Mouse (Mus musculus): Measurements from ENCODE around the gene Fam129b. TPM values are rescaled to one million over a fixed set of nuclear protein-coding genes. Genes with fewer than 3 reads are reported as not detected.

Fam129b gene
- polyA plus RNA-seq, 1 experiment from 2014 or later, result 48.8 TPM

DNA sequence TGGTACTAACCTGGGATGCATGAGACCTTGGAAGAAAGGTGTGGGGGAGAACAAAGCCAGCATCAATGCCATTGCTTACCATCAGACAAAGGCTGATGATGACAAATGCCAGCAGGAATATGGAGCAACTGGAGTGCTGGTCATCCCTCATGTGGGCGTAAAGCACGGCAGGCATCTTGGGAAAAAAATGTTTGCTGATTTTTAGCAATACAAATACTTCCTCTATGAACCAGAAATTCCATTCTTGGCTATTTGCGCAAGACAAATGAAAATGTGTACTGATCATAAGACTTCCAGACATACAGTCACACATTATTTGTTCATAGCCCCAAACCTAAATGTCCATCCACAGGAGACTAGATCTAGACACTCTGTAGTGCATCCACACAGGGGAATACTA is 12.6 kb upstream of the Fam129b start:
- no peak overlapping the region for H3K4me2 ChIP-seq (replicated peaks)
- no peak overlapping the region for H3K9ac ChIP-seq
- no peaks in the 10 kb centered on the region for H3K4me1 ChIP-seq
- H3K27me3 ChIP-seq, result no peaks in the 10 kb centered on the region
- no peak overlapping the region for H3K4me3 ChIP-seq
- no peak for ATAC-seq (ENCODE audit: insufficient number of reproducible peaks, insufficient read depth, low FRiP score, low TSS enrichment)
- no peaks in the 10 kb centered on the region for H3K9me3 ChIP-seq
- no peak overlapping the region for H3K27ac ChIP-seq
- 91% methylated on average over 3 of the region's 3 CpGs for WGBS
- no peaks in the 10 kb centered on the region for H3K36me3 ChIP-seq

DNA sequence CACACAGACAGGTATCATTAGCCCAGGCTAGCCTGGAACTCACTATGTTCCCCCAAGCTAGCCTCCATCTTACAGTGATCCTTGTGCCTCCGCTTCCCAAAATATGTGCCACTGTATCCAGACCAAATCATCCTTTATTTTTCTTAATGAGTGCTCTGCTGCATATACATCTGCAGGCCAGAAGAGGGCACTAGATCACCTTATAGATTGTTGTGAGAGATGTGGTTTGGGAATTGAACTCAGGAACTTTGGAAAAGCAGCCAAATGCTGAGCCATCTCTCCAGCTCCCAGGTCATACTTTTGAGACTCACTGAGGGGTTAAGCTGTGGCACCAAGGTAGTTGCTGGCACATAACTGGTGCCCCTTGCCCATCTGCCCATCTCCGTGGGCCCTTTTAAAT is 11.2 kb upstream of the Fam129b start:
- Histone ChIP-seq H3K4me3 (no peak overlapping the region), H3K27ac (no peak overlapping the region), H3K9me3 (no peaks in the 10 kb centered on the region), H3K36me3 (no peaks in the 10 kb centered on the region), H3K4me2 (replicated peaks) (no peak overlapping the region), H3K27me3 (no peaks in the 10 kb centered on the region), H3K9ac (no peak overlapping the region), H3K4me1 (no peaks in the 10 kb centered on the region)
- no peak for ATAC-seq (ENCODE audit: insufficient number of reproducible peaks, insufficient read depth, low FRiP score, low TSS enrichment)
- WGBS, result 62% methylated on average over 2 of the region's 2 CpGs

DNA sequence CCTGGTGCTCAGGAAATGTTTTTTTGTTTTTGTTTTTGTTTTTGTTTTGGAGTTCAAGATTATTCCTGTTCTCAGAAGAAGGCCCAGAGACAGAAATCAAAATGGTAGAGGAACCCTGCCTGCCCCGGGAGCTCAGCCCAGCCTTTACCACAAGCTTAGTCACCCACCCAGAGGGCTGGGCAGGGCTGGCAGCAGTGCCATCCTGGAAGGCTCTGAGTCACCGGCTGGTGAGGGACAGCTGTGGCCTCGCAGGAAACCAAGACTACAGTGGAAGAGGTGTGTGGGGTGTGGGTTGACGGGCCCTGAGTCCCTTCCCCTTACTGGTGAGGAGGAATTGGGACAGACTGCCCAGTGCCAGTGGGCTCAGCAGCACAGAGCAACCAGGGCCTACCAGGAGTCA is 8.6 kb upstream of the Fam129b start:
- no peaks in the 10 kb centered on the region for H3K27me3 ChIP-seq
- H3K9me3 ChIP-seq, result no peaks in the 10 kb centered on the region
- 78% methylated on average over 4 of the region's 4 CpGs for WGBS
- ATAC-seq (ENCODE audit: insufficient number of reproducible peaks, insufficient read depth, low FRiP score, low TSS enrichment), result no peak
- no peak overlapping the region for H3K4me3 ChIP-seq
- H3K4me2 ChIP-seq (replicated peaks), result no peak overlapping the region
- no peak overlapping the region for H3K9ac ChIP-seq
- no peak overlapping the region for H3K27ac ChIP-seq
- no peaks in the 10 kb centered on the region for H3K4me1 ChIP-seq
- no peaks in the 10 kb centered on the region for H3K36me3 ChIP-seq

DNA sequence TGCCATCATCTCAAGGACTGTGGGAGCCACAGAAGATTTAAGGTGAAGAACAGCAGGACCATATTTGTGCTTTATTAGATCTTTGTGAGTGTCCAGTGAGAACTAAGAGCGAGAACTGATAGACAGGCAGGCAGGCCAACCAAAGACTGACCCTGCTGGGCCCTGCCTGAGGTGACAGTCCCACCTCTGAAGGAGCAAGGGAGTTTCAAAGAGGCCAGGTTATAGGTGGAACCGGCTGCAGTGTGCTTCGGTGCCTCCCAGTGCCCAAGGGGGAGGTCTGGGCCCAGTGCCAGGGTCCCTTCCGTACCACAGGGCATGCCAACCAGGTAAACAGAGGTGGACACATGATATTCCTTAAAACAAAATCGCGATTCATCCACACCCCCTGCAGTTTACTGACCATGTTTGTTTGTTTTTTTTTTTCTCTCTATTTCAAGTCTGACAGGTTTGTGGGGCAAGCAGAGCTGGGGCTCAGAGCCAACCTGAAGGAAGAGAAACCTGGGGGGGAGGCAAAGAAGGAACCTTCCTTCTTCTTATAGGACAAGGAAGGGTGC is 6.1 kb upstream of the Fam129b start:
- no peak for ATAC-seq (ENCODE audit: insufficient number of reproducible peaks, insufficient read depth, low FRiP score, low TSS enrichment)
- Histone ChIP-seq H3K9ac (no peak overlapping the region), H3K9me3 (no peaks in the 10 kb centered on the region), H3K27ac (no peak overlapping the region), H3K4me1 (peaks cover 8% of the 10 kb centered on the region), H3K4me2 (replicated peaks) (no peak overlapping the region), H3K36me3 (no peaks in the 10 kb centered on the region), H3K27me3 (no peaks in the 10 kb centered on the region), H3K4me3 (no peak overlapping the region)
- 59% methylated on average over 6 of the region's 6 CpGs for WGBS

DNA sequence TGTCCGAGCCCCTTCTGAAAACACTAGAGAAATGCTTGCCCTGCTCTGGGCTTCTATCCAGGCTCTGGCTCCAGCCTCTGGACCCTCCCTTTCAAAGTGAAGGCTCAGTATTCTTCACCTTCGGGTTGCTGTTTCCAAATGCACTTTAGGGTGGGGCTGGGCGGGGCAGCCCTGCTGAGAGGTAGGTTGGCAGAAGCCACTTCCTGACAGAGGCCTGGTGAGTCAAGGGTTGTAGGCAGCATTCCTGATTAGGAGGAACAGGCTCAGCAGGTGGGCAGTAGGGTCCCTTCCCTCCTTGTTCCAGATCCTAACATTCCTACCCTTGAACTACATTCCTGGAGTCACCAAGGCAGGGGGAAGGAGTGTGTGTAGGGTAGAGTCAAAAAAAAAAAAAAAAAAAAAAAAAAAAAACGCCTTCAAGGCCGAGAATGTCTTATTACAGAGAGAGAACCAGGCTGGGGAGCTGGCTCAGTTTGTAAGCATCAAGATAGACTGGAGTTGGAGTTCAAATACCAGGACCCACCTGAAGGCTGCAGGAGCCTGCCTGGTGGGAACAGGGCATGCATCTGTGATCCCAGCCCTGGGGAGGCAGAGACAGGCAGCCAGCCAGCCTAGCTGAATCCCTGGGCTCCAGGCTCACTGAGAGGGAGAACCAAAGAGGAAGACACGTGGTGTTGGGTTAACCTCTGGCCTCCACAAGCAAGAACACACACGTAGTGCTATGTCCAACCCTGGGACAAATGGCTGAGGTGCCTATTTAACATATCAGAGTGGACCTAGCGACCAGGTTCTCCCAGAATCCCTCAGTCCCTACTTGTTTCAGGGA is 5.4 kb upstream of the Fam129b start:
- peaks cover 12% of the 10 kb centered on the region for H3K4me1 ChIP-seq
- H3K27me3 ChIP-seq, result no peaks in the 10 kb centered on the region
- ATAC-seq (ENCODE audit: insufficient number of reproducible peaks, insufficient read depth, low FRiP score, low TSS enrichment), result no peak
- H3K27ac ChIP-seq, result no peak overlapping the region
- no peak overlapping the region for H3K4me3 ChIP-seq
- H3K36me3 ChIP-seq, result no peaks in the 10 kb centered on the region
- H3K9me3 ChIP-seq, result no peaks in the 10 kb centered on the region
- 48% methylated on average over 8 of the region's 8 CpGs for WGBS
- H3K9ac ChIP-seq, result no peak overlapping the region
- no peak overlapping the region for H3K4me2 ChIP-seq (replicated peaks)

DNA sequence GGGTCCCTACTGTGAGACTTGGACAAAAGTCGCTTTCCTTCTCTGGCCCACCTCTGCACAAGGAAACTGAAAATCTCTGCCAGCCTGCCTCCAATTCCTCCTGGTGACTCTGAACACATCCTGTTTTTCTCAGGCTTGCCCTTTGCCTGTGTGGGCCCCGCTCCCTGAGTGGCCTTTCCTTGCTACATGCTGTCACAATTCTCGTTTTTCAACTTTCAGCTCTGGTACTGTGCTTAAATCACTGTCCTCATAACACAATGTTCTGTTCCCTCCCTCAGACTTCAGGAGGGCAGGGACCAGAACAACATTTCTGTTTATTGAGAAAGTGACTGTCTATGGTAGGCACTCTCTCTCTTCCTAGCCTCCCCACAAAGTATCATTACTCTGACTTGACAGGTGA is 1.8 kb upstream of the Fam129b start:
- Histone ChIP-seq H3K9me3 (no peaks in the 10 kb centered on the region), H3K9ac (no peak overlapping the region), H3K4me3 (no peak overlapping the region), H3K27me3 (no peaks in the 10 kb centered on the region), H3K36me3 (no peaks in the 10 kb centered on the region), H3K4me2 (replicated peaks) (peak overlapping the region; percentile 72), H3K4me1 (peaks cover 32% of the 10 kb centered on the region), H3K27ac (peak overlapping the region; percentile 36; the same call in 1 of the 2 replicates)
- no peak for ATAC-seq (ENCODE audit: insufficient number of reproducible peaks, insufficient read depth, low FRiP score, low TSS enrichment)
- 66% methylated on average over 3 of the region's 3 CpGs for whole genome bisulfite sequencing

DNA sequence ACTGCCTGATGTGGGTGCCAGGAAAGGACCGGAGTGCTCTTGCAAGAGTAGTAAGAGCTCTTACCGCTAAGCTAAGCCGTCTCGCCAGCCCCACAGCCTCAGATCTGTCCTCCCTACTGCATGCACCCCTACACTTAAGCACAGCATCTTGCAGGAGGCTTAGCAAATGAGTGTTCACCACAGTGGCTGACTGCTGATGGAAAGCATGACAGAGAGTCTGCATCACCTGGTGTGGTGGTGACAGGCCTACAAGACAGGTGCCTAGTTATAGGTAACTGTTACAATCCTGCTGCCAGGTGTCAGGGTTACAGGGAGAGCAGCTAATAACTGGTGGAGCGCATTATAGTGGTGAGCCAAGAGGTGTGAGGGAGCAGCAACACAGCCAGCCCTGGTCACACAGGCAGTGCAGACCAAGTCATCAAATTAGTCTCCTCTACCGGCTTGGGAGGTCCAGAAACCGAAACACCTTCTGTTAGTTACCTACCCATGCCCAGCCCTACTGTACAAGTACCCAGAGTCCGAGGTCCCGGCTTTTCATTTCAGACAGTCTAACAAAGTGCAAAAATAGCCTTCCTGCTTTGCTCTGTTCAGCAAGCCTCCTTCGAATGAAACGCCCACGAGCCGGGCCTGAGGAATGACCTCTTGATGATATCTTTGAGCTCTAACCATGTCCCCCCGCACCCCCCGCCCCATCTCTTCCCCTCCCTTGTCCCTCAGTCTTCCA is 801 bp upstream of the Fam129b start:
- ATAC-seq (ENCODE audit: insufficient number of reproducible peaks, insufficient read depth, low FRiP score, low TSS enrichment), result peak; percentile 6; the same call in 1 of the 2 replicates

DNA sequence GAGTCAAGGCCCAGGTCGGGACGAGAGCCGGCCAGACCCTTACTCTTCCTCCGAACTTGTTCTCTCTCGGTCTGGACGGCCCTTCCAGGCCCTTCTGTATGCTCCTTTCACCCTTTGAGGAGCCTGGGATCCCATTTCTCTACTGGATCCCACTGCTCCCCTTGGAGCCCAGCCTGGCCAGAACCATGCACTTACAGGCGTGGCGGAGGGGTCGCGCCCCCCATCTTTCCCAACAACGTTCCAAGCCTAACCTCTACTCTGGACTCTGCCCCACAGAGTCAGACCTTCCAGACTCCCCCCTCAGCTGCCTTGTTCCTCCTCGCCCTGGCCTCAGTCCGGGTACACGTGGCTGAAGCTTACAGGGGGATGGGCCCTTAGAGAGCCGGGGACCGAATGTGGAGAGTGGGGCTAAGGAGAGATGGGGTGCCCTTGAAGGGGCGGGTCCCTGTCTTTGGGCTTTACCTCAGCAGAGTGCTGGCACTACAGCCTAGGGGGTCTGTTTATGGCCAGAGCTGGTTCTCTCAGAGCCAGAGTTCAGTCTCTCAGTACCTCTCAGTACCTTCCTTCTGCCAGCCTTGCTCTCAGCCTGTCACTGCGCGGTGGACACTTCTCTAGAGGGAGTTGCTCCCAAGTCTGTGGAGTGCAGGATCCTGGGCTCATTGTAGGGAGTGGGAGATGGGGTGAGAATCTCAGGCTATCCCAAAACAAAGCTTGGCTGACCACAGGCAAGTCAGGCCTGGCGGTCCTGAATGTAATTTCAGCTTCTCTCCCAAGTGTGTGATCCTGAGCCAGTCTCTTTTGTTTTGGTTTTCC is 782 bp downstream of the Fam129b start:
- H3K4me3 ChIP-seq, result peak overlapping the region; percentile 80
- H3K9ac ChIP-seq, result peak overlapping the region; percentile 88
- H3K4me2 ChIP-seq (replicated peaks), result peak overlapping the region; percentile 72
- peaks cover 58% of the 10 kb centered on the region for H3K4me1 ChIP-seq
- H3K27me3 ChIP-seq, result no peaks in the 10 kb centered on the region
- H3K27ac ChIP-seq, result peak overlapping the region; percentile 86
- WGBS, result 2% methylated on average over 20 of the region's 20 CpGs
- ATAC-seq (ENCODE audit: insufficient number of reproducible peaks, insufficient read depth, low FRiP score, low TSS enrichment), result peak; percentile 11; the same call in 1 of the 2 replicates
- H3K36me3 ChIP-seq, result no peaks in the 10 kb centered on the region
- no peaks in the 10 kb centered on the region for H3K9me3 ChIP-seq

More for the DNA sequence above, 801 bp upstream of the Fam129b start:
- H3K4me3 ChIP-seq, result peak overlapping the region; percentile 80
- H3K9me3 ChIP-seq, result no peaks in the 10 kb centered on the region
- H3K27ac ChIP-seq, result peak overlapping the region; percentile 86
- H3K36me3 ChIP-seq, result no peaks in the 10 kb centered on the region
- H3K4me1 ChIP-seq, result peaks cover 42% of the 10 kb centered on the region
- H3K4me2 ChIP-seq (replicated peaks), result peak overlapping the region; percentile 72
- peak overlapping the region; percentile 88 for H3K9ac ChIP-seq
- 13% methylated on average over 15 of the region's 15 CpGs for WGBS
- H3K27me3 ChIP-seq, result no peaks in the 10 kb centered on the region

DNA sequence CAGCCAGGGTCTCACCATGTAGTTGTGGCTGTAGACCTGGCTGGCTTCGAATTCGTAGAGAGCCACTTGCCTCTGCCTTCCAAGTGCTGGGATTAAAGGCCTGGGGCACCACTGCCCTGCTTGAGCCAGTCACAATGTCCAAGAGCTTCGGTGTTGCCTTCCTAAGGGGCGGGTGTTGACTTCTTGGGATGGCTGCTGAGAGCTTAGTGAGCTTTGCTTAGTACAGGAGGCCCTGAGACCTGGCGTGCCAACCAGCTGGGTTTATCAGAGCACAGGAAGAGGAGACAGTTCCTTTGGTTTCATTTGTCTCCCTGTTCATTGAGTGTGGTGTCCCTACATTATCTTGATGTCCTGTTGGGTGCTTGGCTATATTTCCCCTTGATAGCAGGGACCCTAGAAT is 1.4 kb downstream of the Fam129b start:
- Histone ChIP-seq H3K9ac (peak overlapping the region; percentile 88), H3K4me2 (replicated peaks) (peak overlapping the region; percentile 72), H3K9me3 (no peaks in the 10 kb centered on the region), H3K27me3 (no peaks in the 10 kb centered on the region), H3K36me3 (no peaks in the 10 kb centered on the region), H3K27ac (0 out of 2 replicates have a peak overlapping the region, but pooled peaks have one; percentile 12), H3K4me3 (peak overlapping the region; percentile 80), H3K4me1 (peaks cover 64% of the 10 kb centered on the region)
- ATAC-seq (ENCODE audit: insufficient number of reproducible peaks, insufficient read depth, low FRiP score, low TSS enrichment), result no peak
- WGBS, result 23% methylated on average over 5 of the region's 5 CpGs

DNA sequence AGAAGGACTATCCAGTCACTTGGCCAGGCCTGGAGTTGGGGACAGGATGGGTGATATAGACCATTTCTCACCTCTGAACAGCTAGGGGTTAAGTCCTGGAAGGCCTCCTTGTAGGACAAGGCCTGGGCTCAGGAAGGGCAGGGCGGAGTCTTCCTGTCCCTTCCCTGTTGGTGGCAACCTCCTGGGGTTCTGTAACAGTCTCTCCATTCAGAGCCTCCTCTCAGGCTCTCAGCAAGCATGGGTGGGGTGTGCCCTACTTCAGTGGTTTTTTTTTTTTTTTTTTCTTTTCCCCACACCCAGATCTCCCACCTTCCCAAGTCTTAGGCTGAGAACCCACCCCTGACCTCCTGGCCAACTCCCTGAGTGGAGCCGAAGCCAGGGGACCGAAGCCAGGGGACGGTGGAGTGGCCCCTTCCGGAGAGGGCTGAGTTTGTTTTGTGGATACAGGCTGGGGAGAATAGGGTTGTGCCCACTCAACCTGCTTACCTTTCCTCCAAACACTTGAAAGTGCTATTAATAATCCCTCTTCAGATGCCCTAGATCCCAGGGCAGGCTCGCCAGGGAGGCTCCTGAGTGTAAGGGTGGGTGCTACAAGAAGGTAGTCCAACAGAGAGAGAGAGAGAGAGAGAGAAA is 2.0 kb downstream of the Fam129b start:
- peaks cover 70% of the 10 kb centered on the region for H3K4me1 ChIP-seq

DNA sequence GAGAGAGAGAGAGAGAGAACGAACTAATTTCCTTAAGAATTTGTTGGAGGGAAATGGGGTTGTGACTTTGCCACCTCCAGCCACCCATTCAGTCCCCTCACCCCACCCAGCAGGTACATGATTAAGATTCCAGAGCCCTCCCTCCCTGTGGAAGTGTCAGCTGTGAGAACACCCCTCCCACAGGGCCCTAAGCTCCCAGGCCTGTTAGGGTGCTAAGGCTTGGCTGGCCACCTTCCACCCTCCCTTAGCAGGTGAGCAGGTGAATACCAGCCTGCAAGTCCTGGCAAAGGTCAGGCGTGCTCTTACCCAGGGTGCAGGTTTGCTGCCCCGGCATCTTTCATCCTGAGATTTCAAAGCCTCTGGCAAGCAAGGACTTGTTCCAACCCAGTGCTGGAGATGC is 2.5 kb downstream of the Fam129b start:
- ATAC-seq (ENCODE audit: insufficient number of reproducible peaks, insufficient read depth, low FRiP score, low TSS enrichment), result no peak
- H3K4me1 ChIP-seq, result peaks cover 74% of the 10 kb centered on the region
- no peak overlapping the region for H3K27ac ChIP-seq
- H3K9me3 ChIP-seq, result no peaks in the 10 kb centered on the region
- H3K36me3 ChIP-seq, result no peaks in the 10 kb centered on the region
- H3K27me3 ChIP-seq, result no peaks in the 10 kb centered on the region
- H3K4me3 ChIP-seq, result 0 out of 2 replicates have a peak overlapping the region, but pooled peaks have one; percentile 80
- peak overlapping the region; percentile 88 for H3K9ac ChIP-seq
- WGBS, result 65% methylated on average over 3 of the region's 3 CpGs
- peak overlapping the region; percentile 72 for H3K4me2 ChIP-seq (replicated peaks)

More for the DNA sequence above, 2.0 kb downstream of the Fam129b start:
- ATAC-seq (ENCODE audit: insufficient number of reproducible peaks, insufficient read depth, low FRiP score, low TSS enrichment), result no peak
- peak overlapping the region; percentile 80 for H3K4me3 ChIP-seq
- peak overlapping the region; percentile 88 for H3K9ac ChIP-seq
- peak overlapping the region; percentile 72 for H3K4me2 ChIP-seq (replicated peaks)
- H3K27ac ChIP-seq, result 0 out of 2 replicates have a peak overlapping the region, but pooled peaks have one; percentile 12
- no peaks in the 10 kb centered on the region for H3K27me3 ChIP-seq
- 40% methylated on average over 6 of the region's 6 CpGs for WGBS
- H3K36me3 ChIP-seq, result no peaks in the 10 kb centered on the region
- H3K9me3 ChIP-seq, result no peaks in the 10 kb centered on the region
